Mouse (Mus musculus): ENCODE results near the gene Cyp2a5. TPM values are rescaled to one million over a fixed set of nuclear protein-coding genes. Genes with fewer than 3 reads are reported as not detected.
"Not testable (repeated sequence)": the region's sequence is repeated elsewhere in the genome, so short reads cannot be mapped to it uniquely, and the experiment has no call there.

Gene Cyp2a5
- not detected in 2 replicates for polyA plus RNA-seq (2016; fragmentation: Nextera tagmentation; extraction: Ambion mirVana)

GRCm38 (mm10) chr7:26835059-26835458 is at the start of gene Cyp2a5:
Cyp2a5 (plus strand) TSS chr7:26835305.
- H3K27ac ChIP-seq (ENCODE audit: poor library complexity, severe bottlenecking); H3K4me1 ChIP-seq (replicated peaks); H3K4me2 ChIP-seq; ATAC-seq (ENCODE audit: insufficient number of reproducible peaks, low FRiP score); H3K36me3 ChIP-seq; H3K27me3 ChIP-seq (replicated peaks); H3K4me3 ChIP-seq; H3K9ac ChIP-seq; H3K9me3 ChIP-seq (replicated peaks): not testable (repeated sequence)
- WGBS = 63% methylated on average over 3 of the region's 3 CpGs

DNA sequence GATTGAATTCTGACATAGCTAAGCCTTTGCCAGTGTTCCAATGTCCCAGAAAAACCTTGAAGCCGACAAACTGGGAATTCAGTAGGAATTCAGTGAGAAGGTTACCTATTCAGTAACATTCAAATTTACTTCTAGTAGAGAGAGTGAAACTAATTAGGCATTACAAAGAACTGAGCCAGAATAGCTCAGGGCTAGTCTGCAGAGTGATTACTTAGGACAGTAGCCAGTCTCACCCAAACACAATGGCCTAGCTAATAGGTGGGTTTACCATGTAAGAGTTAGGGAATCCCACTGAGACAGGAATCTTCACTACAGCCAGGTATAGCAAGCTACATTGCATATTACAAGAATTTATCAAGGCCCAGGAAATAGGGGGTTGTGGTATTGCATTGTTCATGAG is 49.1 kb upstream of the Cyp2a5 start:
- ATAC-seq (ENCODE audit: insufficient number of reproducible peaks, low FRiP score) = not testable (repeated sequence)
- WGBS = 50% methylated on average over 1 of the region's 1 CpGs

DNA sequence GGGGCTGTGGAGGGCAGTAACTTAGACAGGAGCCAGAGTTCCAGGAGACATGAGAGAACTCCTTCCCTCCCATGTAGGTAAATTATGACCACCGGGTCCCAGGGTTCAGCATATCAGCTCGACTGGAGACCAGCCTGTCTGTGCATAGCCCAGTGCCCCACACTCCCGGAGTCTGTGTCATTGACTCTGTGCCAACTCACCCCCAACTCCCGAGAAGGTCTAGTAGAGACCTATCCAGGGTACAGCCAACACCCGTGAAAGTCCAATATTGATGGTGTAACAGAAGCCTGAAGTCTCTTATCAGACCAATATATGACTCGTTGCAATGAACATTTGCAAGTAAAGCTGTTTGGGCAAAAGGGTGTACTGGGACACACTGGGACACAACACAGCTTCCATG is 45.1 kb upstream of the Cyp2a5 start:
- WGBS = 63% methylated on average over 6 of the region's 6 CpGs
- no peak overlapping the region for H3K27ac ChIP-seq (ENCODE audit: poor library complexity, severe bottlenecking)
- H3K4me2 ChIP-seq = no peak overlapping the region
- no peaks in the 10 kb centered on the region for H3K4me1 ChIP-seq (replicated peaks)
- H3K27me3 ChIP-seq (replicated peaks) = no peaks in the 10 kb centered on the region
- no peak overlapping the region for H3K4me3 ChIP-seq
- H3K9me3 ChIP-seq (replicated peaks) = peaks cover 6% of the 10 kb centered on the region; the same call in 1 of the 2 replicates
- no peaks in the 10 kb centered on the region for H3K36me3 ChIP-seq
- H3K9ac ChIP-seq = no peak overlapping the region
- no peak for ATAC-seq (ENCODE audit: insufficient number of reproducible peaks, low FRiP score)

More for the DNA sequence above, 49.1 kb upstream of the Cyp2a5 start:
- H3K9me3 ChIP-seq (replicated peaks); H3K4me1 ChIP-seq (replicated peaks); H3K4me2 ChIP-seq; H3K27ac ChIP-seq (ENCODE audit: poor library complexity, severe bottlenecking); H3K27me3 ChIP-seq (replicated peaks); H3K4me3 ChIP-seq; H3K36me3 ChIP-seq; H3K9ac ChIP-seq: not testable (repeated sequence)

GRCm38 (mm10) chr7:26800104-26800503 is 35.0 kb upstream of the Cyp2a5 start:
- Histone ChIP-seq H3K9ac (no peak overlapping the region), H3K36me3 (no peaks in the 10 kb centered on the region), H3K27ac (ENCODE audit: poor library complexity, severe bottlenecking) (no peak overlapping the region), H3K9me3 (replicated peaks) (0 out of 2 replicates have a peak, but pooled peaks cover 2% of the 10 kb centered on the region), H3K4me3 (no peak overlapping the region), H3K4me2 (no peak overlapping the region), H3K27me3 (replicated peaks) (no peaks in the 10 kb centered on the region), H3K4me1 (replicated peaks) (no peaks in the 10 kb centered on the region)
- ATAC-seq (ENCODE audit: insufficient number of reproducible peaks, low FRiP score) = no peak; the same call in 1 of the 2 replicates

- H3K4me3 ChIP-seq = no peak overlapping the region
- H3K27ac ChIP-seq (ENCODE audit: poor library complexity, severe bottlenecking) = no peak overlapping the region
- no peak overlapping the region for H3K4me2 ChIP-seq
- H3K9ac ChIP-seq = no peak overlapping the region
- no peaks in the 10 kb centered on the region for H3K27me3 ChIP-seq (replicated peaks)
- H3K36me3 ChIP-seq = no peaks in the 10 kb centered on the region
- no peak for ATAC-seq (ENCODE audit: insufficient number of reproducible peaks, low FRiP score)
- H3K4me1 ChIP-seq (replicated peaks) = no peaks in the 10 kb centered on the region
- WGBS = 82% methylated on average over 1 of the region's 1 CpGs
- 0 out of 2 replicates have a peak, but pooled peaks cover 2% of the 10 kb centered on the region for H3K9me3 ChIP-seq (replicated peaks)
These were observed 34.1 kb upstream of the Cyp2a5 start for GRCm38 (mm10) chr7:26800996-26801395.

DNA sequence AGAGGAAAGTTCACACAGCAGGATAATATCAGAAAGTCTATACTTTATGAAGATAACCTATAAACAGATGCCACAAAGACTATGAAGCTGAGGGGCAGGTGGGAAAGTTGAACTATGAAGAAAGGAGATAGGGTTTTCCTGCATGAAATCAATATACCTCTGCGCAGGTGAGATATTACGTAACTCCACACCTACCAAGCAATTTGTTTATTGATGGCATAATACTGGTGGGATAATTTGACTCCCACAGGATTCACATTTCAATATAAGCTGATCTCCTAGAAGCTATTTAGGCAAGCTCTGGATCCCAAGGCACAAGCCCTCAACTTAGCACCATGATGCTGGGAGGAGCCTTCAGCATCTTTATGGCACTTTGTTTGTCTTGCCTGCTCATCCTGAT is 26.5 kb upstream of the Cyp2a5 start, which contains the start of gene Cyp2g1:
TSS of gene Cyp2g1 (plus strand) at position 301 of the 400 bp plus-strand sequence.
- H3K9me3 ChIP-seq (replicated peaks) = no peaks in the 10 kb centered on the region
- no peaks in the 10 kb centered on the region for H3K27me3 ChIP-seq (replicated peaks)
- H3K4me3 ChIP-seq = no peak within 1 kb of the TSS
- H3K9ac ChIP-seq = no peak within 1 kb of the TSS
- 74% methylated on average over 2 of the region's 2 CpGs for WGBS
- ATAC-seq (ENCODE audit: insufficient number of reproducible peaks, low FRiP score) = no peak
- no peaks in the 10 kb centered on the region for H3K4me1 ChIP-seq (replicated peaks)
- H3K36me3 ChIP-seq = no peaks in the 10 kb centered on the region
- H3K27ac ChIP-seq (ENCODE audit: poor library complexity, severe bottlenecking) = no peak within 1 kb of the TSS
- no peak within 1 kb of the TSS for H3K4me2 ChIP-seq

DNA sequence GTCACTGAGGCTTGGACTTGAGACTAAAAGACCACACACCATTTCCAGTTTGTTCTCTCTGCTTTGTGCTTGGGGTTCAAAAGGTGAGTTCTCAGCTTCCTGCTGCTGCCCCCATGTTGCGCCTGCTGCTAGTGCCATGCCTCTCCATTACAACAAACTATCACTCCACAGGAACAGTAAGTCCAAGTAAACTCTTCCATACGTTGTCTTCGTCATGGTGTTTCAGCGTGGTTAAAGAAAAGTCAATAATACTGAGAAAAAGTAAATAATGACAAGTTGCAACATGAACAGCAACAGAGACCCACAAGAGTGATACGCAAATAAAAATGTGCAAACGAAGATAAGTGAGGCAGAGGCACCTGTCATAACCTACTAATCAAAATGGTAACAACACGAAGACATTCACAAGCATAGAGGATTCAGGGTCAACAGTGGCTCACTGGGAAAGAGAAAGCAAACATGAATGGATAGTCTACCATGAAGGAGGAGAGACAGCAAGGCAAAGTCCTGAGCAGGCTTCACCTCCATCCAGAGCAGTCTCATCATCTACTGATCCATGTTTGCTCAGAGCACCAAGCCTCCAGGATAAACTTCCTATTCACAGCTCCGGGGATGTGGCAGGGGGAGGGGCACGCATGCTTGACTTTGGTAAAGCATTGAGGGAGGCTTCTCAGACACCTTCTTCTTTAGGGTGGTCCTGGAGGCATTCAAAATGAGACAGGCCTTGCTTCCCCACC is 3.4 kb upstream of the Cyp2a5 start:
- not testable (repeated sequence) for H3K4me3 ChIP-seq; H3K9me3 ChIP-seq (replicated peaks); H3K4me2 ChIP-seq; H3K27me3 ChIP-seq (replicated peaks); ATAC-seq (ENCODE audit: insufficient number of reproducible peaks, low FRiP score); H3K9ac ChIP-seq; H3K27ac ChIP-seq (ENCODE audit: poor library complexity, severe bottlenecking); H3K36me3 ChIP-seq; H3K4me1 ChIP-seq (replicated peaks)
- 75% methylated on average over 9 of the region's 9 CpGs for WGBS

DNA sequence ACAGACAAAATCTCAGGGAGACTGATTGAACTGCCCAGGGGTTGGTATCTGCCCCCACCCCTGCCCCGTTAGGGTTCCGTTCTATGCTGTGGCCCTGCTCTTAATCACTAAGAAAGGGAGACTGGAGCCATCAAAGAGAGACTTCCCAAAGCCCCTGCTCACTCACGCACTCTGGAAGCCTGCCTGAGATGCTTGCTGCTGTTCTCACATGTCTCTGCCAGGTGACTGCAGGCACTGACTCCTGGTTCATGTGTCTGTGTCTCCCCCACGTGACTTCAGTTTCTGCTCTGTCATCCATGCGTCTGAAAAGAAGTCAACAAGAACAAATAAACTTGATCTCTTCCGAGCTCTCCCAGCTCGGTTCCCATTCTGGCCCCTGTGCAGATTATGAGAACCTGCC is 2.4 kb upstream of the Cyp2a5 start:
- H3K9me3 ChIP-seq (replicated peaks); H3K36me3 ChIP-seq; H3K4me1 ChIP-seq (replicated peaks); H3K27me3 ChIP-seq (replicated peaks); H3K4me2 ChIP-seq; H3K9ac ChIP-seq; ATAC-seq (ENCODE audit: insufficient number of reproducible peaks, low FRiP score); H3K4me3 ChIP-seq; H3K27ac ChIP-seq (ENCODE audit: poor library complexity, severe bottlenecking): not testable (repeated sequence)
- WGBS = 64% methylated on average over 7 of the region's 7 CpGs

DNA sequence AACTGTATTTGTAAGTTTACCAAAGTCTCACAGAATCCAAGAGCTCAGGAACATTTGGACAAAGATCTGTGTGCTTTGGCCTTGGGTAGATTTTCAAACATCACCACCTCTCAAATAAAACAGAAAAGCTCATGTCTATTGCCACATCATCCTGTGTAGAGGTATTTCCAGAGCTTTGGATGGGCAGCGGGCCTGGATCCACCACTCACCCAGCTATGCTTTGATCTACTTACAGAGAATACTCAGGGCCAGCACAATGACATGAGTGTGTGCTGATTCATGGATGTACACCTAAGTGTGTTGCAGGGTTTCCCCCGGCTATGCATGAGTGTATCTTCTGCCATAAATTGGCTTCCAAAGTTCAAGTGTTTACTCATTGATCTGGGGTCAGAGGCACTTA is 8.3 kb downstream of the Cyp2a5 start:
- not testable (repeated sequence) for ATAC-seq (ENCODE audit: insufficient number of reproducible peaks, low FRiP score); H3K4me2 ChIP-seq; H3K27ac ChIP-seq (ENCODE audit: poor library complexity, severe bottlenecking); H3K36me3 ChIP-seq; H3K4me3 ChIP-seq; H3K4me1 ChIP-seq (replicated peaks); H3K9me3 ChIP-seq (replicated peaks); H3K9ac ChIP-seq; H3K27me3 ChIP-seq (replicated peaks)
- WGBS = 75% methylated on average over 2 of the region's 2 CpGs

GRCm38 (mm10) chr7:26850063-26850462 is 15.0 kb downstream of the Cyp2a5 start:
- H3K27me3 ChIP-seq (replicated peaks); H3K9me3 ChIP-seq (replicated peaks); H3K4me1 ChIP-seq (replicated peaks); H3K4me3 ChIP-seq; H3K4me2 ChIP-seq; H3K36me3 ChIP-seq; ATAC-seq (ENCODE audit: insufficient number of reproducible peaks, low FRiP score); H3K27ac ChIP-seq (ENCODE audit: poor library complexity, severe bottlenecking); H3K9ac ChIP-seq: not testable (repeated sequence)

GRCm38 (mm10) chr7:26878581-26878980 is 43.5 kb downstream of the Cyp2a5 start:
- not testable (repeated sequence) for ATAC-seq (ENCODE audit: insufficient number of reproducible peaks, low FRiP score); H3K36me3 ChIP-seq; H3K9ac ChIP-seq; H3K9me3 ChIP-seq (replicated peaks); H3K27ac ChIP-seq (ENCODE audit: poor library complexity, severe bottlenecking); H3K4me3 ChIP-seq; H3K27me3 ChIP-seq (replicated peaks); H3K4me1 ChIP-seq (replicated peaks); H3K4me2 ChIP-seq

DNA sequence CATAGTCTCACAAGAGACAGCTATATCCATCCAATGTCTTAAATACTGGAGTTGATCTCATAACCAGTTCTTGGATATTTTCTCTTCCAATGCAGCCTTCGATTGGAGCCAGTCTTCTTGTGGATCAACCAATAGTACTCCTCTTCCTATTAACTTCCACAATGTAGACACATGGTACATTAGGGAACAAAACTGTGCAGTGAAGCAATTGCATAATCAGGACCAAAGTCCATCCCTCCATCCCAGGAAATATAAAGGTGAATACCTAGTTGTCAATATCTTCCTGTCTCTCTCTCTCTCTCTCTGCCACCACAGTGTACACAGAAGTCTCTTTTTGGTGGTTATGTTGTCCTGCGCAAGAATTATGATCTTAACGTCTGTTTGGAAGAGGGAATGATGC is 45.5 kb downstream of the Cyp2a5 start:
- 75% methylated on average over 3 of the region's 3 CpGs for WGBS
- not testable (repeated sequence) for ATAC-seq (ENCODE audit: insufficient number of reproducible peaks, low FRiP score); H3K4me1 ChIP-seq (replicated peaks); H3K27ac ChIP-seq (ENCODE audit: poor library complexity, severe bottlenecking); H3K9ac ChIP-seq; H3K27me3 ChIP-seq (replicated peaks); H3K9me3 ChIP-seq (replicated peaks); H3K4me2 ChIP-seq; H3K4me3 ChIP-seq; H3K36me3 ChIP-seq
